Mouse (Mus musculus) CD4-positive, CD25-positive, alpha-beta regulatory T cell (primary cell): ENCODE measurements around the gene Prmt3. TPM values are rescaled to one million over a fixed set of nuclear protein-coding genes. Genes with fewer than 3 reads are reported as not detected.

Experiments
- polyA plus RNA-seq: library from polyadenylated mRNA; unstranded; fragments of 100-300 nt; shearing (Covaris generic); gene quantifications from one replicate; pipeline ENCODE4 v1.2.1, GENCODE M21; 2017

Gene Prmt3
- polyA plus RNA-seq, result 77.4 TPM

GRCm38 (mm10) chr7:49778114-49778901, at the start of gene Prmt3:
Prmt3 (plus strand) TSS chr7:49778346.

GRCm38 (mm10) chr7:49758934-49759571, 19.1 kb upstream of the Prmt3 start, which contains the start of gene Htatip2:
Htatip2 (plus strand) TSS chr7:49759115.

Other genes starting within 250 kb of the Prmt3 start
- gene Dbx1, start 141.5 kb upstream of the Prmt3 start, polyA plus RNA-seq, result not detected
- gene Htatip2, start 19.2 kb upstream of the Prmt3 start, polyA plus RNA-seq, result 47.1 TPM
- gene Slc6a5, start 131.8 kb downstream of the Prmt3 start, polyA plus RNA-seq, result not detected
- not detected for gene Nell1, start 196.5 kb downstream of the Prmt3 start, polyA plus RNA-seq